Mouse (Mus musculus): ENCODE measurements around the gene Cdc37l1. TPM values are rescaled to one million over a fixed set of nuclear protein-coding genes. Genes with fewer than 3 reads are reported as not detected.

Cdc37l1 gene
- polyA plus RNA-seq, 1 experiment from 2014 or later, result 9.3 TPM

GRCm38 (mm10) chr19:29032662-29033061 is 42.5 kb downstream of the Cdc37l1 start:
- Histone ChIP-seq H3K36me3 (replicated peaks) (peaks cover 46% of the 10 kb centered on the region), H3K9me3 (replicated peaks) (no peaks in the 10 kb centered on the region), H3K27me3 (no peaks in the 10 kb centered on the region), H3K4me2 (no peak overlapping the region), H3K4me3 (replicated peaks) (no peak overlapping the region), H3K4me1 (replicated peaks) (no peaks in the 10 kb centered on the region), H3K9ac (no peak overlapping the region), H3K27ac (replicated peaks) (no peak overlapping the region)
- no peak for ATAC-seq (ENCODE audit: insufficient read depth)

DNA sequence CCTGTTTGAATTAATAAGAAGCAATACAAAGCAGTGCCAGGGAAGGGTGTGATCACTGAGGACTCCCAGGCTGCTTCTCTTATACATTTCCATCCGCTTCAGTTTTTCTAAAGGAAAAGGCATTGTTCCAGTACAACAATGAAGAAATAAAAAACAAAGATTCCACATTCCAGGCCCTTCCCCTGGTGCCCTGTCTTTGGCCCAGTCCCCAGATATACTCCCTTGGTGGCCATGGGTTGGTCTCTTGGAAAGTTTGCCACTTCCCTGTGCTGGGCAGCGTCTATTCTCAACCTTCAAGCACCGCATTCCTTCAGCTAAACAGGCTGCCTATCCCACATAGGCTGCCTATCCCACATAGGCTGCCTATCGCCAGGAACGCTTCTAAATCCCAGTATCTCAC is 46.9 kb downstream of the Cdc37l1 start:
- no peak overlapping the region for H3K4me2 ChIP-seq
- no peak overlapping the region for H3K27ac ChIP-seq (replicated peaks)
- H3K4me1 ChIP-seq (replicated peaks), result 0 out of 2 replicates have a peak, but pooled peaks cover under 1% of the 10 kb centered on the region
- H3K27me3 ChIP-seq, result no peaks in the 10 kb centered on the region
- H3K9me3 ChIP-seq (replicated peaks), result no peaks in the 10 kb centered on the region
- ATAC-seq (ENCODE audit: insufficient read depth), result no peak
- 83% methylated on average over 5 of the region's 5 CpGs for WGBS (ENCODE audit: insufficient replicate concordance)
- no peak overlapping the region for H3K9ac ChIP-seq
- H3K4me3 ChIP-seq (replicated peaks), result no peak overlapping the region
- peaks cover 47% of the 10 kb centered on the region for H3K36me3 ChIP-seq (replicated peaks)

GRCm38 (mm10) chr19:29037541-29037940 is 47.4 kb downstream of the Cdc37l1 start:
- Histone ChIP-seq H3K4me2 (no peak overlapping the region), H3K4me3 (replicated peaks) (no peak overlapping the region), H3K9ac (no peak overlapping the region), H3K27ac (replicated peaks) (no peak overlapping the region), H3K27me3 (no peaks in the 10 kb centered on the region), H3K9me3 (replicated peaks) (no peaks in the 10 kb centered on the region), H3K4me1 (replicated peaks) (0 out of 2 replicates have a peak, but pooled peaks cover 4% of the 10 kb centered on the region), H3K36me3 (replicated peaks) (peaks cover 42% of the 10 kb centered on the region)
- 83% methylated on average over 10 of the region's 10 CpGs for WGBS (ENCODE audit: insufficient replicate concordance)
- ATAC-seq (ENCODE audit: insufficient read depth), result no peak

DNA sequence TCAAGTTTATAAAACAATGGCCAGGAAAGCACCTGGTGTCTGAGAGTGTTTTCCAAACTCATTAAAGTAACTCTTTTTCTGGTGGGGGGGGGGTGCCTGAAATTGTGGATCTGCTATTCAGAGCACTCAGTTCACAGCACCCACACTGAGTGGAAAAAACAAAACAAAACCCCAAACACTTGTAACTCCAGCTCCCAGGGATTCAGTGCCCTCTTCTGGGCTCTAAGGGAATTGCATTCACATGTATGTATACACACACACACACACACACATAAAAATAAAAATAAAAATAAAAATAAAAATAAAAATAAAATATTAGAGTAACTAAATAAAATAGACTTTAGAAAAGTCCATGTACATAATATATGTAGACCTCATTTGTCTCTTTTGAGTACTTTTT is 49.2 kb downstream of the Cdc37l1 start:
- H3K4me1 ChIP-seq (replicated peaks), result 0 out of 2 replicates have a peak, but pooled peaks cover 4% of the 10 kb centered on the region
- H3K36me3 ChIP-seq (replicated peaks), result peaks cover 25% of the 10 kb centered on the region
- H3K9me3 ChIP-seq (replicated peaks), result no peaks in the 10 kb centered on the region
- no peaks in the 10 kb centered on the region for H3K27me3 ChIP-seq
- H3K27ac ChIP-seq (replicated peaks), result no peak overlapping the region
- no peak for ATAC-seq (ENCODE audit: insufficient read depth)
- no peak overlapping the region for H3K4me3 ChIP-seq (replicated peaks)
- no peak overlapping the region for H3K9ac ChIP-seq
- no peak overlapping the region for H3K4me2 ChIP-seq

DNA sequence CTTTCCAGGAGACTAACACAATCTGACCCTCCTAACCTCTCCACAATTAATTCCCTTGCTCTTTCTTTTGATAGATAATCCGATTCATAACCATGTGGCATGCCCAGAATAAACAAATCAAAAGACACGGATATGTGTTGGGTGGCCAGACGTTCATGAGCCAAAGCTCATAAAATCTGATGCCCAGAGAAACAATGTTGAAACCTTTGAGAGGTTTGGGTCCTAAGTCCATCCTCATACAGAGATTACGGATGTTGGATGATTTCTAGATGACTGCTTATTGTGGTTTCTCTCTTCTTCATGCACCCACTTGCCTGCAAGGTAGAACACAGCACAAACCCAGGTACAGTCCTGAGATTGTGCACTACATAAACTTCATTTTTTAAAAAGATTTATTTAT is 50.1 kb downstream of the Cdc37l1 start:
- H3K4me3 ChIP-seq (replicated peaks), result no peak overlapping the region
- 71% methylated on average over 4 of the region's 4 CpGs for WGBS (ENCODE audit: insufficient replicate concordance)
- no peak overlapping the region for H3K27ac ChIP-seq (replicated peaks)
- peaks cover 19% of the 10 kb centered on the region for H3K36me3 ChIP-seq (replicated peaks)
- H3K4me2 ChIP-seq, result no peak overlapping the region
- no peak overlapping the region for H3K9ac ChIP-seq
- ATAC-seq (ENCODE audit: insufficient read depth), result no peak
- peaks cover 5% of the 10 kb centered on the region; the same call in 1 of the 2 replicates for H3K4me1 ChIP-seq (replicated peaks)
- no peaks in the 10 kb centered on the region for H3K27me3 ChIP-seq
- no peaks in the 10 kb centered on the region for H3K9me3 ChIP-seq (replicated peaks)

- Histone ChIP-seq H3K4me1 (replicated peaks) (peaks cover 24% of the 10 kb centered on the region), H3K27ac (replicated peaks) (no peak overlapping the region), H3K27me3 (no peaks in the 10 kb centered on the region), H3K9ac (no peak overlapping the region), H3K4me3 (replicated peaks) (no peak overlapping the region), H3K9me3 (replicated peaks) (no peaks in the 10 kb centered on the region), H3K36me3 (replicated peaks) (peaks cover 16% of the 10 kb centered on the region; the same call in 1 of the 2 replicates), H3K4me2 (no peak overlapping the region)
- ATAC-seq (ENCODE audit: insufficient read depth), result no peak
- 74% methylated on average over 6 of the region's 6 CpGs for WGBS (ENCODE audit: insufficient replicate concordance)
Measured at GRCm38 (mm10) chr19:29042143-29042542, 52.0 kb downstream of the Cdc37l1 start.

DNA sequence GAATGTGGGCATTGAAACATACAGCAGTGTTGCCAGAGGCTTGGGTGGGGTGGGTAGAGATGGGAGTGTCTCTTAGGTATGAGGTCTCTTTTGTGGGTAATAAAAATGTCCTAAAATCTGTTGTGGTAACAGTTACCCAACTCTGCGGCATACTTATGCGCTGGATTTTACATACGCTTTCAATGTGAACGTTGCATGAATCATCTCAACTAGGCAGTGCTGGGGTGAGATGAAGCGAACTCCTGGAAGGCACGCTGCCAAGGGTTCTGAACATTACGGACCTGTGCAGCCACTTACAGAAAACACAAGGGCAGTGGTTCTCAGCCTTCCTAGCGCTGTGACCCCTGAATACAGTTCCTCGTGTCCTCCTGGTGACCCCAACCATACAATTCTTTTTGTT is 52.5 kb downstream of the Cdc37l1 start:
- Histone ChIP-seq H3K36me3 (replicated peaks) (0 out of 2 replicates have a peak, but pooled peaks cover 11% of the 10 kb centered on the region), H3K4me2 (no peak overlapping the region), H3K9me3 (replicated peaks) (no peaks in the 10 kb centered on the region), H3K9ac (no peak overlapping the region), H3K4me3 (replicated peaks) (no peak overlapping the region), H3K27ac (replicated peaks) (no peak overlapping the region), H3K27me3 (no peaks in the 10 kb centered on the region), H3K4me1 (replicated peaks) (peaks cover 28% of the 10 kb centered on the region)
- no peak for ATAC-seq (ENCODE audit: insufficient read depth)
- 86% methylated on average over 9 of the region's 9 CpGs for WGBS (ENCODE audit: insufficient replicate concordance)

DNA sequence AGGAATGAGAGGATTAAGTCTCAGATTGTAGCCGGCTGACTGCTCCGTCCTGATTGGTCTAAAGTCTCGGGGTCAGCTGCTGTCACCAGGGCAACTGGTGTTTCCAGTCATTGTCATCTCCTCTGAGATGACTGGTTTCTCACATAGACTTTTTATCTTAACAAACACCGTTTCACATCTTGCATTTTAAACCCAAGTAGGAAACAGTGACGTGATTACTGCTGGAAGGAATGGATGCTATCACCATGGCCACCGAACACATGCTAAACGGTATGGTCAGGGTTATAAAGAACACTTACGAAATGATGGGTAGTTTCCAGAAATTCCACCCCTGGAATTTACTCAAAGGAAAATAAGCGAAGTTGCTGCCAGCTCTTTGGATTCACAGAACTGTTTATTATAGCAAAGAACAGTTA is 54.2 kb downstream of the Cdc37l1 start:
- H3K27me3 ChIP-seq, result no peaks in the 10 kb centered on the region
- 66% methylated on average over 9 of the region's 9 CpGs for WGBS (ENCODE audit: insufficient replicate concordance)
- H3K36me3 ChIP-seq (replicated peaks), result 0 out of 2 replicates have a peak, but pooled peaks cover 6% of the 10 kb centered on the region
- H3K27ac ChIP-seq (replicated peaks), result no peak overlapping the region
- no peak overlapping the region for H3K4me3 ChIP-seq (replicated peaks)
- no peak overlapping the region for H3K9ac ChIP-seq
- peaks cover 43% of the 10 kb centered on the region for H3K4me1 ChIP-seq (replicated peaks)
- no peaks in the 10 kb centered on the region for H3K9me3 ChIP-seq (replicated peaks)
- ATAC-seq (ENCODE audit: insufficient read depth), result no peak
- H3K4me2 ChIP-seq, result no peak overlapping the region

DNA sequence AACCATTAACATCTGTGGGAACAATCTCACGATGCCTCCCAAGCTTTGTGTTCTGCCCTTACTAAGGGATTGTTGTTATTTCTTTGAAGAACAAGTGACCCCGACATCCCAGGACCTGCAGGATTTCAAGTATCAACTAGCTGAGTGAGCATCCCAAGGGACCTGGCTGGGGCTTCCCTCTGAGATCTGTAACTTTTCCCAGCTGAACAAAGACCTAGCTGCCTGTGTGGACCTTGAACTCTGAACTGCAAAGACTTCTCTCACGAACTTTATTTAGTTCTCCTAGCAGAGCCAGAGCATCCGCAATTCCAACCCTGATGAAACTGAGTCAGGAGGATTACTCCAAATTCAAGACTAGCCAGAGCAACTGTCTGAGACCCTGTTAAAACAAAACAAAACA is 55.2 kb downstream of the Cdc37l1 start:
- H3K36me3 ChIP-seq (replicated peaks), result no peaks in the 10 kb centered on the region
- H3K4me1 ChIP-seq (replicated peaks), result peaks cover 51% of the 10 kb centered on the region
- H3K27me3 ChIP-seq, result no peaks in the 10 kb centered on the region
- ATAC-seq (ENCODE audit: insufficient read depth), result no peak
- H3K9me3 ChIP-seq (replicated peaks), result no peaks in the 10 kb centered on the region
- 73% methylated on average over 4 of the region's 4 CpGs for WGBS (ENCODE audit: insufficient replicate concordance)
- H3K27ac ChIP-seq (replicated peaks), result peak overlapping the region; percentile 6; the same call in 1 of the 2 replicates
- no peak overlapping the region for H3K4me3 ChIP-seq (replicated peaks)
- H3K4me2 ChIP-seq, result peak overlapping the region; percentile 95
- no peak overlapping the region for H3K9ac ChIP-seq

DNA sequence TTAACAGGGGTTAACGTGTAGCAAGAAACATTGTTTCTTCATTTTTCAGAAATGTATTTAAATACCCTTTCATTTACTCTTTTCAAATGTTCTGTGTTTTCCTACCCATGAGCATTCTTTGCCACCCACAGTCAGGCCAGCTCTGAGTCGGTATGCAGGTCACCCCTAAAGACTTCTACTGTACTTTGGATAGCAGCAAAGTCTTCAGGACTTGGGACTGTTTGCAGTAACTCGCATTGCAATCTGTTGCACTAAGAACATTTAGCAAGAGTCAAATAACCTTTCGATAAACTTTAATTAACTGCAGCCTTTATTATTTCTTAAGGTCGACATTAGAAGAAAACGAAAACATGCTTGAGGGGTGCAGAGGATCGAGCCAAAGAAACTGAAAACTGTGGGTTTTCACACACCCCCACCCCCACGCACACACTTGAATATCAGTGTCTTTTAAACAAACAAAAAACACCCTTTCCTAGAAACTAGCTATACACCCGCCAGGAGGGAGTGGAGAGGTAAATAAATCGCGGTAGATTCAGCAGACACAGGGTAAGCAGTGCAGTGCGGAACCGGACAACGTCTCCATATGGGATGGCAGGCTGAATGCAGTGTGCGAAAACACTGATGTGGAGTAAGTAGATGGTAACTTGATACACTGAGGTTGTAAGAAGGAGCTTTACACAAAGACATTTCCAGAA is 56.0 kb downstream of the Cdc37l1 start:
- Histone ChIP-seq H3K27me3 (no peaks in the 10 kb centered on the region), H3K9ac (peak overlapping the region; percentile 3; the same call in 1 of the 2 replicates)

DNA sequence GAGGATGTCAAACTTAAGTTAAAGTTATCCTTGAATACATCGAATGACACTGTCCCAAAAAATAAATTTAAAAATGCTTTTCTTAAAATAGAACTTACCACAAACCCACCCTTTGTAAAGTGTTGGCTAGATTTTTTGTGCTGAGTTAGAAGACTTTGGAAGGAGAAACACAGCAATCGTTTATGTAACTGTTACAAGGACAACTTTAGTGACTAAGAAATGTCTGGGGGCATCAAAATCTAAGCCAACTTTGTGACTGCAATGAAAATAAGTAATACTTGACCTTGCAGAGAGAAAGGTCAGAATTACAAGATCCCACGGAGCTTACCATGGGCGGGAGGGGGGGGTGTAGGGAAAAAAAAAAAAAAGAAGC is 56.8 kb downstream of the Cdc37l1 start:
- Histone ChIP-seq H3K27me3 (no peaks in the 10 kb centered on the region), H3K27ac (replicated peaks) (peak overlapping the region; percentile 82), H3K4me3 (replicated peaks) (peak overlapping the region; percentile 88), H3K4me1 (replicated peaks) (peaks cover 65% of the 10 kb centered on the region), H3K9ac (peak overlapping the region; percentile 93), H3K4me2 (peak overlapping the region; percentile 95), H3K36me3 (replicated peaks) (no peaks in the 10 kb centered on the region), H3K9me3 (replicated peaks) (no peaks in the 10 kb centered on the region)
- 12% methylated on average over 4 of the region's 4 CpGs for WGBS (ENCODE audit: insufficient replicate concordance)
- ATAC-seq (ENCODE audit: insufficient read depth), result no peak

More for the DNA sequence above, 56.0 kb downstream of the Cdc37l1 start:
- Histone ChIP-seq H3K36me3 (replicated peaks) (no peaks in the 10 kb centered on the region), H3K4me2 (peak overlapping the region; percentile 95), H3K4me3 (replicated peaks) (peak overlapping the region; percentile 88), H3K4me1 (replicated peaks) (peaks cover 57% of the 10 kb centered on the region), H3K9me3 (replicated peaks) (no peaks in the 10 kb centered on the region), H3K27ac (replicated peaks) (peak overlapping the region; percentile 6)
- ATAC-seq (ENCODE audit: insufficient read depth), result no peak
- WGBS (ENCODE audit: insufficient replicate concordance), result 46% methylated on average over 15 of the region's 15 CpGs

Measured in liver, embryonic 15.5 days (tissue).